Mouse (Mus musculus): ENCODE measurements around the gene Gys1.

Gene Gys1

GRCm38 (mm10) chr7:45414740-45415224 is 19.9 kb upstream of the Gys1 start:
- peak; percentile 44 for DNase-seq (ENCODE audit: low read depth)

- peak; percentile 70 for DNase-seq (ENCODE audit: low read depth)
Measured at GRCm38 (mm10) chr7:45415636-45416035, 19.0 kb upstream of the Gys1 start.

- DNase-seq (ENCODE audit: low read depth) = no peak
Measured at GRCm38 (mm10) chr7:45417962-45418492, 16.6 kb upstream of the Gys1 start.

- no peak for DNase-seq (ENCODE audit: low read depth)
Measured at GRCm38 (mm10) chr7:45419859-45420614, 14.6 kb upstream of the Gys1 start.

- DNase-seq (ENCODE audit: low read depth) = no peak
Measured at GRCm38 (mm10) chr7:45420615-45420919, 14.1 kb upstream of the Gys1 start, which contains the start of gene Lhb. Gene Lhb, plus strand, starts transcription at chr7:45420820.

GRCm38 (mm10) chr7:45421194-45421593 is 13.4 kb upstream of the Gys1 start:
- DNase-seq (ENCODE audit: low read depth) = no peak

GRCm38 (mm10) chr7:45426556-45426955 is 8.1 kb upstream of the Gys1 start:
- no peak for DNase-seq (ENCODE audit: low read depth)

- DNase-seq (ENCODE audit: low read depth) = no peak
Measured at GRCm38 (mm10) chr7:45433835-45434202, 825 bp upstream of the Gys1 start.

GRCm38 (mm10) chr7:45435038-45435437 is 394 bp downstream of the Gys1 start:
- no peak for DNase-seq (ENCODE audit: low read depth)

GRCm38 (mm10) chr7:45436444-45436843 is 1.8 kb downstream of the Gys1 start:
- DNase-seq (ENCODE audit: low read depth) = no peak

GRCm38 (mm10) chr7:45437046-45437445 is 2.4 kb downstream of the Gys1 start:
- no peak for DNase-seq (ENCODE audit: low read depth)

GRCm38 (mm10) chr7:45437521-45438276 is 3.1 kb downstream of the Gys1 start, which contains the start of gene Ruvbl2:
Gene Ruvbl2, minus strand, starts transcription at chr7:45438096.
- no peak for DNase-seq (ENCODE audit: low read depth)

GRCm38 (mm10) chr7:45443526-45444420 is 9.1 kb downstream of the Gys1 start:
- no peak for DNase-seq (ENCODE audit: low read depth)

- no peak for DNase-seq (ENCODE audit: low read depth)
Measured at GRCm38 (mm10) chr7:45446589-45446988, 11.9 kb downstream of the Gys1 start.

GRCm38 (mm10) chr7:45447325-45447990 is 12.8 kb downstream of the Gys1 start:
- DNase-seq (ENCODE audit: low read depth) = peak; percentile 69

GRCm38 (mm10) chr7:45449974-45450373 is 15.3 kb downstream of the Gys1 start:
- no peak for DNase-seq (ENCODE audit: low read depth)

- DNase-seq (ENCODE audit: low read depth) = peak; percentile 92
Measured at GRCm38 (mm10) chr7:45451344-45451982, 16.8 kb downstream of the Gys1 start.

GRCm38 (mm10) chr7:45454971-45455370 is 20.3 kb downstream of the Gys1 start:
- DNase-seq (ENCODE audit: low read depth) = no peak

- no peak for DNase-seq (ENCODE audit: low read depth)
Measured at GRCm38 (mm10) chr7:45455932-45456696, 21.5 kb downstream of the Gys1 start.

GRCm38 (mm10) chr7:45456721-45457203 is 22.1 kb downstream of the Gys1 start:
- no peak for DNase-seq (ENCODE audit: low read depth)
